Mouse (Mus musculus) small intestine, adult 2 months (tissue): Measurements from ENCODE around the gene Prkca.

ENCODE experiments used
- CTCF ChIP-seq: fragments of 200-500 bp; IDR thresholded peaks from 2 replicates; pipeline ENCODE4 v1.5.1; 2012; ENCODE audit warnings: low read depth, mild to moderate bottlenecking, control low read depth, inconsistent platforms, low read length, moderate library complexity, mixed read lengths; ENCODE audit not compliant: insufficient replicate concordance, insufficient read length; ENCODE audit errors: extremely low read depth
- POLR2A ChIP-seq: fragments of 200-500 bp; IDR thresholded peaks from 2 replicates; pipeline ENCODE4 v1.6.1; 2012; ENCODE audit warnings: low read depth, mild to moderate bottlenecking, control low read depth, inconsistent platforms, low read length, moderate library complexity

DNA sequence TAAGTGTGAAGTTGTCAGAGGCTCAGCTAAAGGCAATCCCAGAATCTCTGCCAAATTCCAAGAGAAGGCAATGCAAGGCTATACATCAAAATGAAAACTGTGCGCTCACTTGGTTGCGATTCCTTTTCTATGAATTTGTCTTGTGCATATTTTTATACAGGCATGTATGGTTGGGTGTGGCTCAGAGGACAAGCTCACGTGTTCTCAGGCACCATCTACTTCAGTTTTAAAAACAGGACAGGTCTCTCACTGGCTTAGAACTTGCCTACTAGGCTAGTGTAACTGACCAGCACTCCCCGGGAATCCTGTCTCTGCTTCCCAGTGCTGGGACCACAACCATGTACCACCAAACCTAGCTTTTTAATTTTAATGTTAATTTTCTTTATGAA, 34.6 kb upstream of the Prkca start:
- TF ChIP-seq CTCF, result no peak
- TF ChIP-seq POLR2A, result no peak
